Mouse (Mus musculus): ENCODE data around the gene Mpnd. TPM values are rescaled to one million over a fixed set of nuclear protein-coding genes. Genes with fewer than 3 reads are reported as not detected.

Mpnd gene
- polyA plus RNA-seq, 1 experiment: 55.4 TPM

GRCm38 (mm10) chr17:55958918-55959728 lies 46.4 kb upstream of the Mpnd start, which contains the start of gene Yju2:
Gene Yju2 (plus strand): TSS chr17:55959099.
- H3K79me3 ChIP-seq (ENCODE audit: low read depth): peaks cover 11% of the 10 kb centered on the region
- H3K4me3 ChIP-seq (ENCODE audit: insufficient read depth, poor library complexity, severe bottlenecking): peak within 1 kb of the TSS; percentile 40
- H3K27me3 ChIP-seq (ENCODE audit: control insufficient read depth, insufficient read depth, insufficient read length): peaks cover 9% of the 10 kb centered on the region
- H3K36me3 ChIP-seq (ENCODE audit: control insufficient read depth, insufficient read depth): peaks cover 15% of the 10 kb centered on the region
- H3ac ChIP-seq (ENCODE audit: control insufficient read depth, insufficient read length, low read depth): peak within 1 kb of the TSS; percentile 66
- TF ChIP-seq MYOD1 (IDR thresholded peaks at IDR 0.05; ENCODE audit: control insufficient read depth, insufficient read length, low read depth): no peak
- TF ChIP-seq MAX (IDR thresholded peaks at IDR 0.05): peak; percentile 23
- TF ChIP-seq CEBPB (IDR thresholded peaks at IDR 0.05; ENCODE audit: low read depth): no peak
- H3K79me2 ChIP-seq (ENCODE audit: control insufficient read depth, insufficient read depth): peaks cover 12% of the 10 kb centered on the region

- Histone ChIP-seq H3K27me3 (ENCODE audit: control insufficient read depth, insufficient read depth, insufficient read length) (peaks cover under 1% of the 10 kb centered on the region), H3K79me2 (ENCODE audit: control insufficient read depth, insufficient read depth) (peaks cover 12% of the 10 kb centered on the region), H3ac (ENCODE audit: control insufficient read depth, insufficient read length, low read depth) (peak overlapping the region; percentile 49), H3K4me3 (ENCODE audit: insufficient read depth, poor library complexity, severe bottlenecking) (peak overlapping the region; percentile 40), H3K79me3 (ENCODE audit: low read depth) (peaks cover 11% of the 10 kb centered on the region), H3K36me3 (ENCODE audit: control insufficient read depth, insufficient read depth) (peaks cover 18% of the 10 kb centered on the region)
- no peak for TF ChIP-seq USF1 (IDR thresholded peaks at IDR 0.05; ENCODE audit: low read depth)
- no peak for TF ChIP-seq MYOD1 (IDR thresholded peaks at IDR 0.05; ENCODE audit: control insufficient read depth, insufficient read length, low read depth)
- TF ChIP-seq FOSL1 (IDR thresholded peaks at IDR 0.05; ENCODE audit: insufficient read depth, low read length, poor library complexity, severe bottlenecking): no peak
- TF ChIP-seq CTCF (IDR thresholded peaks at IDR 0.05; ENCODE audit: control insufficient read depth, insufficient read depth, insufficient read length): no peak
- no peak for TF ChIP-seq MYOG (IDR thresholded peaks at IDR 0.05; ENCODE audit: control insufficient read depth, extremely low read depth, insufficient read length)
- TF ChIP-seq CEBPB (IDR thresholded peaks at IDR 0.05; ENCODE audit: low read depth): no peak
- no peak for TF ChIP-seq MAX (IDR thresholded peaks at IDR 0.05)
Measured at GRCm38 (mm10) chr17:55959946-55960740, 45.4 kb upstream of the Mpnd start.

- Histone ChIP-seq H3K79me2 (ENCODE audit: control insufficient read depth, insufficient read depth) (peaks cover 12% of the 10 kb centered on the region), H3K36me3 (ENCODE audit: control insufficient read depth, insufficient read depth) (peaks cover 18% of the 10 kb centered on the region), H3ac (ENCODE audit: control insufficient read depth, insufficient read length, low read depth) (no peak overlapping the region), H3K27me3 (ENCODE audit: control insufficient read depth, insufficient read depth, insufficient read length) (no peaks in the 10 kb centered on the region), H3K4me3 (ENCODE audit: insufficient read depth, poor library complexity, severe bottlenecking) (no peak overlapping the region), H3K79me3 (ENCODE audit: low read depth) (peaks cover 11% of the 10 kb centered on the region)
- TF ChIP-seq MYOD1 (IDR thresholded peaks at IDR 0.05; ENCODE audit: control insufficient read depth, insufficient read length, low read depth): no peak
- TF ChIP-seq MAX (IDR thresholded peaks at IDR 0.05): no peak
- no peak for TF ChIP-seq FOSL1 (IDR thresholded peaks at IDR 0.05; ENCODE audit: insufficient read depth, low read length, poor library complexity, severe bottlenecking)
- TF ChIP-seq CTCF (IDR thresholded peaks at IDR 0.05; ENCODE audit: control insufficient read depth, insufficient read depth, insufficient read length): no peak
- no peak for TF ChIP-seq USF1 (IDR thresholded peaks at IDR 0.05; ENCODE audit: low read depth)
- no peak for TF ChIP-seq MYOG (IDR thresholded peaks at IDR 0.05; ENCODE audit: control insufficient read depth, extremely low read depth, insufficient read length)
- TF ChIP-seq CEBPB (IDR thresholded peaks at IDR 0.05; ENCODE audit: low read depth): no peak
Measured at GRCm38 (mm10) chr17:55960791-55961190, 44.7 kb upstream of the Mpnd start.

GRCm38 (mm10) chr17:55961631-55962030 lies 43.9 kb upstream of the Mpnd start:
- Histone ChIP-seq H3K4me3 (ENCODE audit: insufficient read depth, poor library complexity, severe bottlenecking) (no peak overlapping the region), H3K79me2 (ENCODE audit: control insufficient read depth, insufficient read depth) (peaks cover 12% of the 10 kb centered on the region), H3K79me3 (ENCODE audit: low read depth) (peaks cover 11% of the 10 kb centered on the region), H3K36me3 (ENCODE audit: control insufficient read depth, insufficient read depth) (peaks cover 20% of the 10 kb centered on the region), H3ac (ENCODE audit: control insufficient read depth, insufficient read length, low read depth) (no peak overlapping the region), H3K27me3 (ENCODE audit: control insufficient read depth, insufficient read depth, insufficient read length) (no peaks in the 10 kb centered on the region)
- TF ChIP-seq USF1 (IDR thresholded peaks at IDR 0.05; ENCODE audit: low read depth) (no peak), MAX (IDR thresholded peaks at IDR 0.05) (no peak), MYOD1 (IDR thresholded peaks at IDR 0.05; ENCODE audit: control insufficient read depth, insufficient read length, low read depth) (no peak), FOSL1 (IDR thresholded peaks at IDR 0.05; ENCODE audit: insufficient read depth, low read length, poor library complexity, severe bottlenecking) (no peak), CEBPB (IDR thresholded peaks at IDR 0.05; ENCODE audit: low read depth) (no peak), CTCF (IDR thresholded peaks at IDR 0.05; ENCODE audit: control insufficient read depth, insufficient read depth, insufficient read length) (no peak), MYOG (IDR thresholded peaks at IDR 0.05; ENCODE audit: control insufficient read depth, extremely low read depth, insufficient read length) (no peak)

- peaks cover 31% of the 10 kb centered on the region for H3K36me3 ChIP-seq (ENCODE audit: control insufficient read depth, insufficient read depth)
Measured at GRCm38 (mm10) chr17:55963171-55963570, 42.3 kb upstream of the Mpnd start.

More at GRCm38 (mm10) chr17:55963171-55963570, 42.3 kb upstream of the Mpnd start:
- no peak overlapping the region for H3K4me3 ChIP-seq (ENCODE audit: insufficient read depth, poor library complexity, severe bottlenecking)
- TF ChIP-seq MYOD1 (IDR thresholded peaks at IDR 0.05; ENCODE audit: control insufficient read depth, insufficient read length, low read depth) (no peak), MYOG (IDR thresholded peaks at IDR 0.05; ENCODE audit: control insufficient read depth, extremely low read depth, insufficient read length) (no peak), CEBPB (IDR thresholded peaks at IDR 0.05; ENCODE audit: low read depth) (peak; percentile 19), MAX (IDR thresholded peaks at IDR 0.05) (no peak), FOSL1 (IDR thresholded peaks at IDR 0.05; ENCODE audit: insufficient read depth, low read length, poor library complexity, severe bottlenecking) (no peak), USF1 (IDR thresholded peaks at IDR 0.05; ENCODE audit: low read depth) (no peak), CTCF (IDR thresholded peaks at IDR 0.05; ENCODE audit: control insufficient read depth, insufficient read depth, insufficient read length) (no peak)
- H3K79me2 ChIP-seq (ENCODE audit: control insufficient read depth, insufficient read depth): peaks cover 12% of the 10 kb centered on the region
- H3K79me3 ChIP-seq (ENCODE audit: low read depth): peaks cover 11% of the 10 kb centered on the region
- H3ac ChIP-seq (ENCODE audit: control insufficient read depth, insufficient read length, low read depth): no peak overlapping the region
- no peaks in the 10 kb centered on the region for H3K27me3 ChIP-seq (ENCODE audit: control insufficient read depth, insufficient read depth, insufficient read length)

Measured in C2C12 (cell line).